Mouse (Mus musculus) megakaryocyte, embryonic 14.5 days (primary cell): ENCODE measurements around the gene Ints13. TPM values are rescaled to one million over a fixed set of nuclear protein-coding genes. Genes with fewer than 3 reads are reported as not detected.

Experiments
- H3K27me3 ChIP-seq: replicated peaks from 2 replicates; pipeline ENCODE3; 2012; ENCODE audit warnings: inconsistent platforms
- H3K36me3 ChIP-seq: replicated peaks from 2 replicates; pipeline ENCODE3; 2012; ENCODE audit warnings: low read length, inconsistent platforms, mixed read lengths
- H3K4me1 ChIP-seq: 2 replicates; pipeline ENCODE4 v1.6.1; 2012; ENCODE audit warnings: inconsistent platforms
- H3K4me3 ChIP-seq: replicated peaks from 2 replicates; pipeline ENCODE3; 2012; ENCODE audit warnings: moderate library complexity, mild to moderate bottlenecking, inconsistent platforms
- H3K9me3 ChIP-seq: 2 replicates; pipeline ENCODE4 v1.6.1; 2012; ENCODE audit warnings: inconsistent platforms
- FLI1 ChIP-seq: IDR thresholded peaks from 2 replicates; pipeline ENCODE4 v1.6.1; 2012; ENCODE audit warnings: low read length, inconsistent platforms, mixed read lengths
- GATA1 ChIP-seq: IDR thresholded peaks from 3 replicates; pipeline ENCODE4 v1.6.1; 2012; ENCODE audit warnings: mixed read lengths, low read length, inconsistent platforms, borderline replicate concordance
- polyA plus RNA-seq: library from polyadenylated mRNA; stranded (reverse); fragments of >175 nt; gene quantifications from 2 replicates; pipeline ENCODE4 v1.2.3, GENCODE M21; 2012; ENCODE audit warnings: low replicate concordance; ENCODE audit not compliant: insufficient read depth

Ints13 gene
- polyA plus RNA-seq, 1 experiment = 44.0 TPM

GRCm38 (mm10) chr6:146521456-146522245 is 56.0 kb downstream of the Ints13 start:
- Histone ChIP-seq H3K9me3 (no peaks in the 10 kb centered on the region), H3K4me3 (peak overlapping the region; percentile 82), H3K27me3 (peaks cover 2% of the 10 kb centered on the region), H3K4me1 (peaks cover 45% of the 10 kb centered on the region), H3K36me3 (no peaks in the 10 kb centered on the region)
- no peak for TF ChIP-seq GATA1
- no peak for TF ChIP-seq FLI1

- Histone ChIP-seq H3K4me1 (peaks cover 47% of the 10 kb centered on the region), H3K9me3 (no peaks in the 10 kb centered on the region), H3K4me3 (no peak overlapping the region), H3K36me3 (no peaks in the 10 kb centered on the region), H3K27me3 (peaks cover 5% of the 10 kb centered on the region)
- TF ChIP-seq FLI1 (no peak), GATA1 (no peak)
These were observed 58.6 kb downstream of the Ints13 start for GRCm38 (mm10) chr6:146519019-146519418.

- no peak overlapping the region for H3K4me3 ChIP-seq
- H3K27me3 ChIP-seq = peaks cover 10% of the 10 kb centered on the region
- TF ChIP-seq FLI1 = no peak
- TF ChIP-seq GATA1 = no peak
- no peaks in the 10 kb centered on the region for H3K36me3 ChIP-seq
- H3K9me3 ChIP-seq = no peaks in the 10 kb centered on the region
- peaks cover 46% of the 10 kb centered on the region for H3K4me1 ChIP-seq
These were observed 61.7 kb downstream of the Ints13 start for GRCm38 (mm10) chr6:146515936-146516335.

- TF ChIP-seq FLI1 (no peak), GATA1 (no peak)
- peak overlapping the region; percentile 35 for H3K4me3 ChIP-seq
These were observed 63.1 kb downstream of the Ints13 start for GRCm38 (mm10) chr6:146514531-146514948.

GRCm38 (mm10) chr6:146513899-146514298 is 63.7 kb downstream of the Ints13 start:
- Histone ChIP-seq H3K9me3 (no peaks in the 10 kb centered on the region), H3K4me1 (peaks cover 40% of the 10 kb centered on the region), H3K4me3 (no peak overlapping the region), H3K36me3 (no peaks in the 10 kb centered on the region), H3K27me3 (peaks cover 10% of the 10 kb centered on the region)
- TF ChIP-seq FLI1 = no peak
- no peak for TF ChIP-seq GATA1

More at GRCm38 (mm10) chr6:146514531-146514948, 63.1 kb downstream of the Ints13 start:
- Histone ChIP-seq H3K9me3 (no peaks in the 10 kb centered on the region), H3K4me1 (peaks cover 40% of the 10 kb centered on the region), H3K36me3 (no peaks in the 10 kb centered on the region), H3K27me3 (peaks cover 10% of the 10 kb centered on the region)

GRCm38 (mm10) chr6:146513384-146513783 is 64.3 kb downstream of the Ints13 start:
- Histone ChIP-seq H3K9me3 (no peaks in the 10 kb centered on the region), H3K27me3 (peaks cover 10% of the 10 kb centered on the region), H3K4me1 (peaks cover 40% of the 10 kb centered on the region), H3K4me3 (no peak overlapping the region), H3K36me3 (no peaks in the 10 kb centered on the region)
- TF ChIP-seq GATA1 (no peak), FLI1 (no peak)

GRCm38 (mm10) chr6:146511511-146511910 is 66.1 kb downstream of the Ints13 start:
- H3K4me1 ChIP-seq = peaks cover 36% of the 10 kb centered on the region
- no peaks in the 10 kb centered on the region for H3K36me3 ChIP-seq
- no peaks in the 10 kb centered on the region for H3K9me3 ChIP-seq
- TF ChIP-seq GATA1 = no peak
- TF ChIP-seq FLI1 = no peak
- H3K4me3 ChIP-seq = no peak overlapping the region
- H3K27me3 ChIP-seq = peaks cover 10% of the 10 kb centered on the region

- TF ChIP-seq GATA1 = no peak
- peaks cover 10% of the 10 kb centered on the region for H3K27me3 ChIP-seq
These were observed 67.7 kb downstream of the Ints13 start for GRCm38 (mm10) chr6:146509891-146510290.

GRCm38 (mm10) chr6:146504459-146504858 is 73.2 kb downstream of the Ints13 start:
- Histone ChIP-seq H3K4me1 (peaks cover 37% of the 10 kb centered on the region), H3K4me3 (no peak overlapping the region), H3K27me3 (peaks cover 17% of the 10 kb centered on the region), H3K36me3 (peaks cover 2% of the 10 kb centered on the region), H3K9me3 (no peaks in the 10 kb centered on the region)
- TF ChIP-seq GATA1 = no peak
- TF ChIP-seq FLI1 = no peak

More at GRCm38 (mm10) chr6:146509891-146510290, 67.7 kb downstream of the Ints13 start:
- no peaks in the 10 kb centered on the region for H3K9me3 ChIP-seq
- no peak overlapping the region for H3K4me3 ChIP-seq
- H3K4me1 ChIP-seq = peaks cover 26% of the 10 kb centered on the region
- no peaks in the 10 kb centered on the region for H3K36me3 ChIP-seq

GRCm38 (mm10) chr6:146502856-146503255 is 74.8 kb downstream of the Ints13 start:
- TF ChIP-seq FLI1 (no peak), GATA1 (no peak)
- H3K27me3 ChIP-seq = peaks cover 17% of the 10 kb centered on the region
- peaks cover 49% of the 10 kb centered on the region for H3K4me1 ChIP-seq
- H3K36me3 ChIP-seq = peaks cover 6% of the 10 kb centered on the region
- H3K9me3 ChIP-seq = no peaks in the 10 kb centered on the region
- H3K4me3 ChIP-seq = peak overlapping the region; percentile 96
